Mouse (Mus musculus): ENCODE data around the gene Lipc. TPM values are rescaled to one million over a fixed set of nuclear protein-coding genes. Genes with fewer than 3 reads are reported as not detected.
"Not testable (repeated sequence)": the region's sequence is repeated elsewhere in the genome, so short reads cannot be mapped to it uniquely, and the experiment has no call there.

The Lipc gene
- total RNA-seq, 2 experiments from 2014 or later = not detected

GRCm38 (mm10) chr9:70867381-70867780 lies 84.6 kb downstream of the Lipc start:
- no peak for ATAC-seq (replicated peaks; ENCODE audit: poor library complexity)

- 0 out of 2 replicates have a peak, but pooled peaks have one; percentile 20 for ATAC-seq (replicated peaks; ENCODE audit: poor library complexity)
Measured at GRCm38 (mm10) chr9:70864039-70864438, 88.0 kb downstream of the Lipc start.

- ATAC-seq (replicated peaks; ENCODE audit: poor library complexity) = no peak
Measured at GRCm38 (mm10) chr9:70863299-70863698, 88.7 kb downstream of the Lipc start.

GRCm38 (mm10) chr9:70859233-70859632 lies 92.8 kb downstream of the Lipc start:
- ATAC-seq (replicated peaks; ENCODE audit: poor library complexity) = no peak

- peak; percentile 89 for ATAC-seq (replicated peaks; ENCODE audit: poor library complexity)
Measured at GRCm38 (mm10) chr9:70855868-70856267, 96.2 kb downstream of the Lipc start.

GRCm38 (mm10) chr9:70854950-70855349 lies 97.1 kb downstream of the Lipc start:
- no peak for ATAC-seq (replicated peaks; ENCODE audit: poor library complexity)

GRCm38 (mm10) chr9:70853081-70853480 lies 98.9 kb downstream of the Lipc start:
- not testable (repeated sequence) for ATAC-seq (replicated peaks; ENCODE audit: poor library complexity)

GRCm38 (mm10) chr9:70851533-70851932 lies 100.5 kb downstream of the Lipc start:
- ATAC-seq (replicated peaks; ENCODE audit: poor library complexity) = no peak

- ATAC-seq (replicated peaks; ENCODE audit: poor library complexity) = peak; percentile 89
Measured at GRCm38 (mm10) chr9:70848135-70848770, 103.8 kb downstream of the Lipc start.

GRCm38 (mm10) chr9:70847627-70848051 lies 104.4 kb downstream of the Lipc start:
- peak; percentile 17; the same call in 1 of the 2 replicates for ATAC-seq (replicated peaks; ENCODE audit: poor library complexity)

GRCm38 (mm10) chr9:70843270-70843669 lies 108.8 kb downstream of the Lipc start:
- ATAC-seq (replicated peaks; ENCODE audit: poor library complexity) = no peak

- peak; percentile 47 for ATAC-seq (replicated peaks; ENCODE audit: poor library complexity)
Measured at GRCm38 (mm10) chr9:70842300-70842941, 109.6 kb downstream of the Lipc start.

GRCm38 (mm10) chr9:70841426-70842215 lies 110.4 kb downstream of the Lipc start:
- ATAC-seq (replicated peaks; ENCODE audit: poor library complexity) = no peak

- no peak for ATAC-seq (replicated peaks; ENCODE audit: poor library complexity)
Measured at GRCm38 (mm10) chr9:70840861-70841341, 111.1 kb downstream of the Lipc start.

- ATAC-seq (replicated peaks; ENCODE audit: poor library complexity) = peak; percentile 59
Measured at GRCm38 (mm10) chr9:70838132-70838911, 113.7 kb downstream of the Lipc start.

GRCm38 (mm10) chr9:70834730-70835154 lies 117.3 kb downstream of the Lipc start:
- peak; percentile 81 for ATAC-seq (replicated peaks; ENCODE audit: poor library complexity)

- ATAC-seq (replicated peaks; ENCODE audit: poor library complexity) = no peak
Measured at GRCm38 (mm10) chr9:70834217-70834616, 117.8 kb downstream of the Lipc start.

GRCm38 (mm10) chr9:70833111-70833908 lies 118.7 kb downstream of the Lipc start:
- no peak for ATAC-seq (replicated peaks; ENCODE audit: poor library complexity)

- no peak for ATAC-seq (replicated peaks; ENCODE audit: poor library complexity)
Measured at GRCm38 (mm10) chr9:70832231-70832630, 119.8 kb downstream of the Lipc start.

Measured in megakaryocyte progenitor cell, adult 5-6 weeks (primary cell).